14 mouse cellular contexts compared by ENCODE assay signal in genomic region chr7:92724261-92724660, GRCm38 (mm10).
"Had no signal": no experiment of that assay in that cellular context is flagged by ENCODE, and none has a peak within 500 bp of the region (broad histone marks: within the 10 kb centered on the region; RNA-seq: fewer than 3 reads in every experiment).

No protein-coding gene starts in this region.

- H3K27ac ChIP-seq: midbrain, embryonic 12.5 days; neural tube, embryonic 13.5 days; neural tube, embryonic 15.5 days had no signal

- DNase-seq: lung, adult 18-20 months; lung, embryonic 14.5 days; lung, postnatal 10 days; lung, postnatal 4 days; retina, postnatal 1 day; right cerebral cortex, adult 18-20 months; right cerebral cortex, postnatal 25 days; right cerebral cortex, postnatal 4 days; spleen, adult 18-20 months; thymus, adult 18-20 months had no signal

- H3K27me3 ChIP-seq: midbrain, embryonic 12.5 days; neural tube, embryonic 13.5 days; neural tube, embryonic 15.5 days had no signal

- H3K4me2 ChIP-seq: lung, embryonic 14.5 days; midbrain, embryonic 12.5 days; neural tube, embryonic 13.5 days; neural tube, embryonic 15.5 days had no signal

- H3K4me3 ChIP-seq: midbrain, embryonic 12.5 days; myocyte; neural tube, embryonic 13.5 days; neural tube, embryonic 15.5 days had no signal

- H3K4me1 ChIP-seq: midbrain, embryonic 12.5 days; neural tube, embryonic 13.5 days; neural tube, embryonic 15.5 days had no signal

- H3K9ac ChIP-seq: lung, embryonic 14.5 days; midbrain, embryonic 12.5 days; neural tube, embryonic 13.5 days; neural tube, embryonic 15.5 days had no signal

- H3K36me3 ChIP-seq: midbrain, embryonic 12.5 days; neural tube, embryonic 13.5 days; neural tube, embryonic 15.5 days had no signal

- H3K9me3 ChIP-seq: midbrain, embryonic 12.5 days; neural tube, embryonic 13.5 days; neural tube, embryonic 15.5 days had no signal
